Mouse (Mus musculus) adrenal gland, adult 2 months (tissue): ENCODE measurements around the gene Trim43b. TPM values are rescaled to one million over a fixed set of nuclear protein-coding genes. Genes with fewer than 3 reads are reported as not detected.
A peak's percentile ranks its signal among the peaks of the same experiment; 100 is the strongest.
"Not testable (repeated sequence)": the region's sequence is repeated elsewhere in the genome, so short reads cannot be mapped to it uniquely, and the experiment has no call there.

Experiments used
- DNase-seq: peaks from one replicate; pipeline ENCODE4 v3.0.0; 2021
- long read RNA-seq: library from polyadenylated mRNA; stranded (forward); transcript quantifications from one replicate; pipeline ENCODE4 v2.0.0, GENCODE M21; 2021
- polyA plus RNA-seq: library from polyadenylated mRNA; depleted of rRNA; stranded (reverse); fragments of >200 nt; gene quantifications from 2 replicates; pipeline ENCODE4 v1.2.3, GENCODE M21; 2012; rRNA removed
- total RNA-seq, 2 experiments: library from RNA; stranded (reverse); gene quantifications; 2 replicates each; pipeline ENCODE4 v1.2.3; 2021

Trim43b gene
- total RNA-seq (under 1 TPM; 0.46 to 0.48 TPM), polyA plus RNA-seq (not detected in 2 replicates)
- long read RNA-seq = 0 reads

GRCm38 (mm10) chr9:89092735-89093134 lies at the start of gene Trim43b:
TSS of gene Trim43b (minus strand) at chr9:89092835.
- DNase-seq = not testable (repeated sequence)

DNA sequence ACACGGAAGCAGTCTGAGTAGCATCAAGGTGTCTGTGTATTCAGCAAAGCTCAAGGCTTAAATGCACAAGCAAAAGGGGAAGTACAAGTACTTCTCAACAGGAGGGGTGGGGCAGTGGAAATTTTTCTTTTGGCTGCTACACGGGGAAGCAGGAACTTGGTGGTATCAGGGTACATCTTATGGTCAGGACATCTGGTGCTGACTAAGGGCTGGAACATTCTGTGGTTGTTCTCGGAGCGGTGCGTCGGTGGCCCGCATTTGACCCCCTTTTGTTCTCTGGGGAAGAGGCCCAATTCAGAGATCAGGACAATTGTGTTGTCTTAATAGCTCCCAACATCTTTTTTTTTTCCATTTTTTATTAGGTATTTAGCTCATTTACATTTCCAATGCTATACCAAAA lies 11.9 kb upstream of the Trim43b start:
- not testable (repeated sequence) for DNase-seq

- DNase-seq = not testable (repeated sequence)
Observed at GRCm38 (mm10) chr9:89086746-89087145, 5.9 kb downstream of the Trim43b start.

- not testable (repeated sequence) for DNase-seq
Observed at GRCm38 (mm10) chr9:89079637-89080036, 13.0 kb downstream of the Trim43b start.

DNA sequence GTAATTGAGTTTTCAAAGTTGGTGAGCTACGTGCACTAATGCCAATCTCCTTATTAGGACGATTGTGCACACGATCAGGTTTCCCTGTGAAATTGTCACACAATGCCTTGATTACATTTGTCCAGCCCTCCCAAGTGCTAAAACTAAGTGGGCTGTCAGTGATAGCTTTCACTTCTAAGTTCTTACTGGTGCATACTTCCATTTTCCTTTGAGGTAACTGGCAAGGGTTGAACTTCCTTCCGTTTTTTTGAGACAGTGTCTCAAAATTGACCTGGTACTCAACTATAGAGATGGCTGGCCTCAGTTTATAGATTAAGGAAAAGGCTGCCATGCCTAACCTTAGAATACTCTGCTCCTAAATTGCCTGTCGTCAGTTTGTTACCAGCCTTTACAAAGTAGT lies 16.1 kb downstream of the Trim43b start:
- DNase-seq = not testable (repeated sequence)

DNA sequence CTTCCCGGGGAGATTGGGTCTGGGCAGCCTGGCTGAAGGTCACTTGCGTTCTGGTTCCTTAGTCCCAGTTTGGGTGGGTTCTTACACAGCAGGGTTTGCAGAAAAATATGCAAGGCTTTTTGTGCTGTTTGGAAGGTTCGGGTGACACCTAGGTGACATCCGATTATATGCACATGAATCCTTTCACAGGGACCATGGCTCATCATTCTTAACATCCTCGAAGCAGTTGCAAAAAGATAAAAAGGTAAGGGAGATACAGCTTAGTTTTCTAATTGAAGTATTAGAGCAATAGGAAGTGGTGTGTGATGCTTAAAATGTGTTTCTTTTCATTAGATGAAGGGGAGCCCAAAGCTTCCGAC lies 25.5 kb downstream of the Trim43b start:
- DNase-seq = not testable (repeated sequence)

DNA sequence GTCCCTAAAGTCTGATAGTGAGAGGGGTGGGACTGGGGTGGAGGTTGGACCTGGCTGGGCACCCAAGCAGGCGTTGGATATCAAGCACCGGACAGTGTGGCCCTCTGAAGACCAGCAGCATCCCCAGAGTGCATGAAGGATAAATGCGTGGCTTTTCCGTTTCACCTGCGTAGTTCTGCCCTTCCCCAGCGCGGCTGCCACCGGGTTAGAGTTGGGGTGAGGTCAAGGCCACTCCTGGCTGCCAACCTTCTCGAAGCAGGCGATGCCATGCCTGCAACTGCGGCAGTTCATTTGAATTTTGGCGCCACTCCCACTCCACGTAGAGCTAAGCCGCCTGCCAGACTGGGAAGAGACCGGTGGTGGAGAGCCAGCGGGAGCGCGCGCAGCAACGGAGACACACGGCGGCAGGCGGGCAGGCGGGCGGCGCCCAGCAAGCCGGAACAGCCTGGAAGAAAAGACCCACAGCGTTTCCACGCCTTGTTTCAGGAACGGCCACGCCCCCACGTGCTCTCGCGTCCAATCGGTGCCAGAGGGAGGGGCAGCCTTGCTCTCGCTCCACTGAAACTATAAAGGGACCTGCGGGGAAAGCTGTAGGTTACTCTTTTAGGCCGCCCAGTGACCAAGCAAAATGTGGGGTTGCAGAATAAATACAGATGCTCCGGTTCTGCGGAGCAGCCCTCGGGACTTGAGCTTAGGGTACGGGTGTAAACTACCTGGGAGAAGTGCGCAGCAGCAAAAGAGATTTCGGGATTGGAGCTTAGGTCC lies 26.1 kb downstream of the Trim43b start:
- DNase-seq = peak; percentile 82

Other genes starting within 250 kb of the Trim43b start
- 1 to 10 TPM in 1 of 2 experiments, under 1 TPM in 1; 0.86 to 1.1 TPM for gene Bcl2a1a, start 135.9 kb downstream of the Trim43b start, total RNA-seq
- gene Bcl2a1a, start 135.9 kb downstream of the Trim43b start, polyA plus RNA-seq = 0.23 and 0.43 TPM in 2 replicates
- gene Bcl2a1b, start 106.4 kb upstream of the Trim43b start, total RNA-seq = 1 to 10 TPM; 1.6 to 3.1 TPM
- gene Bcl2a1b, start 106.4 kb upstream of the Trim43b start, polyA plus RNA-seq = 1.6 and 1.7 TPM in 2 replicates
- gene Gm29094, start 106.5 kb upstream of the Trim43b start, total RNA-seq = not detected
- not detected in 2 replicates for gene Gm29094, start 106.5 kb upstream of the Trim43b start, polyA plus RNA-seq
- gene Mthfs, start 117.8 kb upstream of the Trim43b start, total RNA-seq = 10 to 100 TPM; 33.2 to 35.1 TPM
- gene Mthfs, start 117.8 kb upstream of the Trim43b start, polyA plus RNA-seq = 1.5 and 1.8 TPM in 2 replicates